In genomic region chr17:49942674-49943073, GRCm38 (mm10) we compare ENCODE assay signal across 9 mouse cellular contexts.
DNase-seq lines count a peak whose midpoint lies in the region; ATAC-seq and TF ChIP-seq lines count a peak whose summit lies in the region.
"Had no signal": no experiment of that assay in that cellular context is flagged by ENCODE, and none has a peak within 500 bp of the region (broad histone marks: within the 10 kb centered on the region; RNA-seq: fewer than 3 reads in every experiment).

No protein-coding gene starts in this region.

- H3K4me1 ChIP-seq in midbrain, embryonic 10.5 days: peaks cover 10% of the 10 kb centered on the region; the same call in 1 of the 2 replicates
- H3K4me1 ChIP-seq in midbrain, embryonic 15.5 days: no peaks in the 10 kb centered on the region
- H3K4me1 ChIP-seq in embryonic fibroblast, embryonic 13.5 days (ENCODE audit: control insufficient read depth, insufficient read depth, low read length): no peaks in the 10 kb centered on the region

- WGBS in midbrain, embryonic 10.5 days: 76% methylated on average over 6 of the region's 6 CpGs
- WGBS in midbrain, embryonic 15.5 days: 77% methylated on average over 6 of the region's 6 CpGs

- H3K4me3 ChIP-seq in midbrain, embryonic 10.5 days: no peak overlapping the region
- no peak overlapping the region for H3K4me3 ChIP-seq in midbrain, embryonic 15.5 days
- no peak overlapping the region for H3K4me3 ChIP-seq in embryonic fibroblast, embryonic 13.5 days (ENCODE audit: insufficient read depth, low read length)
- H3K4me3 ChIP-seq: myocyte had no signal

- no peaks in the 10 kb centered on the region for H3K9me3 ChIP-seq in midbrain, embryonic 10.5 days (replicated peaks)
- no peaks in the 10 kb centered on the region for H3K9me3 ChIP-seq in midbrain, embryonic 15.5 days

- no peak for ATAC-seq in midbrain, embryonic 15.5 days (replicated peaks)

- DNase-seq in cerebellum, postnatal 10 days: peak; percentile 42
- no peak for DNase-seq in cerebellum, postnatal 36 days
- DNase-seq in midbrain, embryonic 10.5 days (ENCODE audit: low spot score): peak; percentile 21
- DNase-seq in thymus, postnatal 0 days (ENCODE audit: low spot score): peak; percentile 17
- no peak for DNase-seq in layer of hippocampus, adult 18-20 months (ENCODE audit: low spot score in 2 of 2)
- no peak for DNase-seq in heart, adult 18-20 months

- H3K4me2 ChIP-seq in midbrain, embryonic 15.5 days: no peak overlapping the region

- no peak overlapping the region for H3K9ac ChIP-seq in midbrain, embryonic 15.5 days

- H3K27ac ChIP-seq in midbrain, embryonic 10.5 days (replicated peaks): no peak overlapping the region
- H3K27ac ChIP-seq in midbrain, embryonic 15.5 days: no peak overlapping the region
- no peak overlapping the region for H3K27ac ChIP-seq in embryonic fibroblast, embryonic 13.5 days (ENCODE audit: insufficient read depth, low read length)

- peak; percentile 78; the same call in 1 of the 2 replicates for TF ChIP-seq CTCF in embryonic fibroblast, embryonic 13.5 days (IDR thresholded peaks at IDR 0.05; ENCODE audit: borderline replicate concordance, insufficient read depth, low read length)

- no peaks in the 10 kb centered on the region for H3K36me3 ChIP-seq in midbrain, embryonic 10.5 days
- H3K36me3 ChIP-seq in midbrain, embryonic 15.5 days (replicated peaks): no peaks in the 10 kb centered on the region

- no peaks in the 10 kb centered on the region for H3K27me3 ChIP-seq in midbrain, embryonic 10.5 days (ENCODE audit: low read depth, poor library complexity, severe bottlenecking)
- peaks cover 2% of the 10 kb centered on the region; the same call in 1 of the 2 replicates for H3K27me3 ChIP-seq in midbrain, embryonic 15.5 days (replicated peaks)

- no peak for TF ChIP-seq POLR2A in embryonic fibroblast, embryonic 13.5 days (IDR thresholded peaks at IDR 0.05; ENCODE audit: low read depth, low read length)

Comparison
In these comparisons a context has a peak if more than half of its experiments do, and no peak if none do; other contexts are left out.
1. DNase-seq: peak in cerebellum, postnatal 10 days (2 of 2), midbrain, embryonic 10.5 days (single experiment) and thymus, postnatal 0 days (single experiment); none in cerebellum, postnatal 36 days (0 of 2), layer of hippocampus, adult 18-20 months (0 of 2) and heart, adult 18-20 months (0 of 2).